Mouse (Mus musculus): ENCODE data around the gene Pdpn. TPM values are rescaled to one million over a fixed set of nuclear protein-coding genes. Genes with fewer than 3 reads are reported as not detected.

Pdpn gene
- polyA plus RNA-seq, 1 experiment, result 2.2 TPM

DNA sequence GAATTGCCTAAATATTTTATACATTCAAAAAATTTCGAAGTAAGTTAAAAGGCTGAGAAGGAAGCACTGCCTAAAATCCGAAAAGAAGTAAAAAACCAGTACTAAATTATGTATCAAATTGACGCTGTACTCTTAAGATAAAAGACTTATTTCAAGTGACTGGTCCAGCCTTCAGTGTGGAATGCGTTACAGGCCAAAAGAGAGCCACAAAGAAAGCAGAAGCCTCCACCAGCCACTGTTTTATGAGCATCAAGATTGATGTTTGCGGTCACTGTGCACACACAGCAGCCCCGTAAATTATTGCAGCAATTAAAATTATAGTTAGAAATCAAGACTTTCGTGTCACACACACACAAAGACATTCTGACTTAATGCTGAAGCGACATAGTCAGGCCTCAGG lies 43.8 kb downstream of the Pdpn start:
- TF ChIP-seq POLR2A (IDR thresholded peaks at IDR 0.05; ENCODE audit: control insufficient read depth, extremely low read depth, insufficient read depth, low read length, poor library complexity) (no peak), CTCF (IDR thresholded peaks at IDR 0.05; ENCODE audit: borderline replicate concordance, control insufficient read depth, extremely low read depth, insufficient read depth, low read length, poor library complexity) (no peak)
- no peak overlapping the region for H3K27ac ChIP-seq (ENCODE audit: control insufficient read depth, insufficient read depth, low read length)
- H3K4me1 ChIP-seq (replicated peaks; ENCODE audit: control insufficient read depth, insufficient read depth, low read length), result no peaks in the 10 kb centered on the region; the same call in 1 of the 2 replicates
- no peak overlapping the region for H3K4me3 ChIP-seq (ENCODE audit: control insufficient read depth, insufficient read depth, low read length)
- no peaks in the 10 kb centered on the region for H3K27me3 ChIP-seq (ENCODE audit: control insufficient read depth, insufficient read depth, low read length)
- no peak for DNase-seq
- WGBS, result 96% methylated on average over 8 of the region's 8 CpGs
- H3K36me3 ChIP-seq (ENCODE audit: control insufficient read depth, insufficient read depth, low read length), result no peaks in the 10 kb centered on the region

DNA sequence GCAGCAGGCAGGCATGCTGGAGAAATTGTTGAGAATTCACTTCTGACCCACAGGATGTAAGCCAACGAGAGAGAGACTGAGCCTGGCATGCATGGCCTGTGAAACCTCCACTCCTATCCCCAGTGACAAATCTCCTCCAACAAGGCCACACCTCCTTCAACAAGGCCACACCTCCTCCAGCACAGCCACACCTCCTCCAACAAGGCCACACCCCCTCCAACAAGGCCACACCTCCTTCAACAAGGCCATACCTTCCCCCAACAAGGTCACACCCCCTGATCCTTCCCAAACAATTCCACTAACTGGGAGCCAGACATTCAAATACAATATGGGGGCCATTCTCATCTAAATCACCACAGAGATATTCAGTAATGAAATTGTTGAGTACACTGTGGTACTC lies 46.0 kb downstream of the Pdpn start:
- no peak for TF ChIP-seq POLR2A (IDR thresholded peaks at IDR 0.05; ENCODE audit: control insufficient read depth, extremely low read depth, insufficient read depth, low read length, poor library complexity)
- no peak for TF ChIP-seq CTCF (IDR thresholded peaks at IDR 0.05; ENCODE audit: borderline replicate concordance, control insufficient read depth, extremely low read depth, insufficient read depth, low read length, poor library complexity)
- no peak overlapping the region for H3K4me3 ChIP-seq (ENCODE audit: control insufficient read depth, insufficient read depth, low read length)
- DNase-seq, result no peak
- no peaks in the 10 kb centered on the region for H3K36me3 ChIP-seq (ENCODE audit: control insufficient read depth, insufficient read depth, low read length)
- WGBS, result 92% methylated on average over 1 of the region's 1 CpGs
- H3K4me1 ChIP-seq (replicated peaks; ENCODE audit: control insufficient read depth, insufficient read depth, low read length), result no peaks in the 10 kb centered on the region
- H3K27me3 ChIP-seq (ENCODE audit: control insufficient read depth, insufficient read depth, low read length), result no peaks in the 10 kb centered on the region
- H3K27ac ChIP-seq (ENCODE audit: control insufficient read depth, insufficient read depth, low read length), result no peak overlapping the region

DNA sequence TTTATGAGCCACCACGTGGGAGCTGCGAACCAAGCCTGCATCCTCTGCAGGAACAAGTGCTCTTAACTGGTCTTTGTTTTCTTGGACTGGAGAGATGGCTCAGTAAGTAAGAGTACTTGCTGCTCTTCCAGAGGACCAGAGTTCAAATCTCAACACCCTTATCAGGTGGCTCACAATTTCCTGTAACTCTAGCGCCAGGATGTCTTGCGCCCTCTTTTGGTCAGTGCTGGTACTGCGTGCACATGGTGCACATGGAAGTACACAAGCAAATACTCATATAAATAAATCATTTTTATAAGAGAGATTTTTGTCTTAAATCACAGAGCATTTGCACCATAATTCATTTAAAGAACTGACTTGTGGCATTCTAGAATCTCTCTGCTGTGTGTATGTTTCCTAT lies 51.3 kb downstream of the Pdpn start:
- WGBS, result 82% methylated on average over 5 of the region's 5 CpGs
- H3K27ac ChIP-seq (ENCODE audit: control insufficient read depth, insufficient read depth, low read length), result no peak overlapping the region
- TF ChIP-seq CTCF (IDR thresholded peaks at IDR 0.05; ENCODE audit: borderline replicate concordance, control insufficient read depth, extremely low read depth, insufficient read depth, low read length, poor library complexity), result no peak
- TF ChIP-seq POLR2A (IDR thresholded peaks at IDR 0.05; ENCODE audit: control insufficient read depth, extremely low read depth, insufficient read depth, low read length, poor library complexity), result no peak
- no peaks in the 10 kb centered on the region for H3K27me3 ChIP-seq (ENCODE audit: control insufficient read depth, insufficient read depth, low read length)
- DNase-seq, result peak; percentile 20
- no peaks in the 10 kb centered on the region for H3K4me1 ChIP-seq (replicated peaks; ENCODE audit: control insufficient read depth, insufficient read depth, low read length)
- no peaks in the 10 kb centered on the region for H3K36me3 ChIP-seq (ENCODE audit: control insufficient read depth, insufficient read depth, low read length)
- no peak overlapping the region for H3K4me3 ChIP-seq (ENCODE audit: control insufficient read depth, insufficient read depth, low read length)

DNA sequence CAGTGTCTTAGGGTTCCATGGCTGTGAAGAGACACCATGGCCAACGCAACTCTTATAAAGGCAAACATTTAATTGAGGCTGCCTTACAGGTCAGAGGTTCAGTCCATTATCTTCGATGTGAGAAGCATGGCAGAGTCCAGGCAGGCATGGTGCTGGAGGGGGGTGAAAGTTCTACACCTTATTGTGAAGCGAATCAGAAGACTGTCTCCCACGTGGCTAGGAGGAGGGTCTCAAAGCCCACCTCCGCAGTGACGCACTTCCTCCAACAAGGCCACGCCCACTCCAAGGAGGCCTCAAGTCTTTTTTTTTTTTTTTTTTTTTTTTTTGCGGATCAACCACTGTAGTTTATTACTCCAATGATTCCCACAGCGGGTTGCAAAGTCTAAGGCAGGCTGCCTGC lies 58.1 kb downstream of the Pdpn start:
- Histone ChIP-seq H3K4me3 (ENCODE audit: control insufficient read depth, insufficient read depth, low read length) (no peak overlapping the region), H3K4me1 (replicated peaks; ENCODE audit: control insufficient read depth, insufficient read depth, low read length) (0 out of 2 replicates have a peak, but pooled peaks cover 2% of the 10 kb centered on the region), H3K27ac (ENCODE audit: control insufficient read depth, insufficient read depth, low read length) (no peak overlapping the region), H3K36me3 (ENCODE audit: control insufficient read depth, insufficient read depth, low read length) (no peaks in the 10 kb centered on the region), H3K27me3 (ENCODE audit: control insufficient read depth, insufficient read depth, low read length) (no peaks in the 10 kb centered on the region)
- DNase-seq, result no peak
- 88% methylated on average over 9 of the region's 9 CpGs for WGBS
- TF ChIP-seq POLR2A (IDR thresholded peaks at IDR 0.05; ENCODE audit: control insufficient read depth, extremely low read depth, insufficient read depth, low read length, poor library complexity) (no peak), CTCF (IDR thresholded peaks at IDR 0.05; ENCODE audit: borderline replicate concordance, control insufficient read depth, extremely low read depth, insufficient read depth, low read length, poor library complexity) (no peak)

DNA sequence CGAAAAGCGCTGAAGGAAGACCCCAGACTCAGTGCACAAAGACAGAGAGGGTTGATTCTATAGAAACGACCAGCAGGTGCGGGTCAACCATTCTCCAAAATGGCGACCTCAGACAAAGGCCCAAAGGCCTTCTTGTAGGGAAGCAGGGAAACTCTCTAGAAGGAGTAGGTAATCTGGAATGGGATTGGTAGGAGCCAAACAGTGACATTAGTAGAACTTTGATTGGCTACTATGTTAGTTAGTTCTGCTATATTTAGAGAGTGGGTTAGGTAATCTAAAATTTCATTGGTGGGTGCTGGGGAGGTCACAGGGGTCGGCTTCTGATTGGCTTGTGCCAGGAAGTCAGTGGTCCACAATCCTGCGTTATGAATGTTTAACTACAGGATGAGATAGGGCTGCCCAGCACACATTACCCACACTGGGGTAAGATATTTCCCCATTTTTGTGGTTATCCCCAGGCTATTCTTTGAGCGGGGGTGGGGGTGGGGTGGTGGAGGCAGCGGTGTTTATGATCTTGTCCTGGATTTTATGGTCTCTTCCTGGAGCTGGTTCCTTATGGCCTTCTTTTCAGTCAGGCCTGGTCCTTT lies 59.7 kb downstream of the Pdpn start:
- 0 out of 2 replicates have a peak, but pooled peaks cover 2% of the 10 kb centered on the region for H3K4me1 ChIP-seq (replicated peaks; ENCODE audit: control insufficient read depth, insufficient read depth, low read length)
- TF ChIP-seq CTCF (IDR thresholded peaks at IDR 0.05; ENCODE audit: borderline replicate concordance, control insufficient read depth, extremely low read depth, insufficient read depth, low read length, poor library complexity) (no peak), POLR2A (IDR thresholded peaks at IDR 0.05; ENCODE audit: control insufficient read depth, extremely low read depth, insufficient read depth, low read length, poor library complexity) (no peak)
- no peak overlapping the region for H3K4me3 ChIP-seq (ENCODE audit: control insufficient read depth, insufficient read depth, low read length)
- DNase-seq, result no peak
- H3K36me3 ChIP-seq (ENCODE audit: control insufficient read depth, insufficient read depth, low read length), result no peaks in the 10 kb centered on the region
- 69% methylated on average over 9 of the region's 9 CpGs for WGBS
- H3K27ac ChIP-seq (ENCODE audit: control insufficient read depth, insufficient read depth, low read length), result no peak overlapping the region
- H3K27me3 ChIP-seq (ENCODE audit: control insufficient read depth, insufficient read depth, low read length), result no peaks in the 10 kb centered on the region

DNA sequence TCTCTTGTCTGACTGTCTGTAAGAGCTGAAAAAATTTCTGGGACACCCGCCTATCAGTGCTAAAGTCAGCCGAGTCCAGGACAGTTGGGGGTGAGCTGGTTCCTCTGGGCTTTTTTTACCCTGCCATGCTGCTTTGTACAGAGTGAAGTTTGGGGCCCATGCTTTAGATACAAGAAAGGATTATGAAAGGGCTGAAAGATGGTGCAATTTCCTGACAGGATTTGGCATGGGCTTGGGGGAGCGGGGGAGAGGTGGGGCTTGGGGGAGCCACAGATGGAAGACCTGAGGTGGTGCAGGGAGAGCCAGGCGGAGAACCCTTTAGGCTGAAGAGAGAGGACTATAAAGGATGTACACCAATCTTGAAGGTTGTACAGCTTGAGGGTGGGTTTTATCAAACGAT lies 60.2 kb downstream of the Pdpn start:
- DNase-seq, result no peak
- TF ChIP-seq POLR2A (IDR thresholded peaks at IDR 0.05; ENCODE audit: control insufficient read depth, extremely low read depth, insufficient read depth, low read length, poor library complexity) (no peak), CTCF (IDR thresholded peaks at IDR 0.05; ENCODE audit: borderline replicate concordance, control insufficient read depth, extremely low read depth, insufficient read depth, low read length, poor library complexity) (no peak)
- Histone ChIP-seq H3K27ac (ENCODE audit: control insufficient read depth, insufficient read depth, low read length) (no peak overlapping the region), H3K27me3 (ENCODE audit: control insufficient read depth, insufficient read depth, low read length) (no peaks in the 10 kb centered on the region), H3K4me1 (replicated peaks; ENCODE audit: control insufficient read depth, insufficient read depth, low read length) (0 out of 2 replicates have a peak, but pooled peaks cover 2% of the 10 kb centered on the region), H3K36me3 (ENCODE audit: control insufficient read depth, insufficient read depth, low read length) (no peaks in the 10 kb centered on the region), H3K4me3 (ENCODE audit: control insufficient read depth, insufficient read depth, low read length) (no peak overlapping the region)
- WGBS, result 89% methylated on average over 5 of the region's 5 CpGs
